Mouse (Mus musculus) bone marrow, adult 2 months (tissue): Measurements from ENCODE around the gene Fbxl5. TPM values are rescaled to one million over a fixed set of nuclear protein-coding genes. Genes with fewer than 3 reads are reported as not detected.
A peak's percentile ranks its signal among the peaks of the same experiment; 100 is the strongest.

ENCODE experiments used
- H3K27ac ChIP-seq: fragments of 200-500 bp; 2 replicates; pipeline ENCODE4 v1.5.1; 2012; ENCODE audit warnings: low read depth, mild to moderate bottlenecking, control low read depth, inconsistent platforms, low read length; ENCODE audit not compliant: control insufficient read depth, poor library complexity, insufficient read depth
- H3K4me1 ChIP-seq: fragments of 200-500 bp; 2 replicates; pipeline ENCODE4 v1.6.1; 2011; ENCODE audit warnings: low read length; ENCODE audit not compliant: control insufficient read depth, insufficient read depth
- H3K4me3 ChIP-seq: fragments of 200-500 bp; replicated peaks from 2 replicates; pipeline ENCODE3; 2011; ENCODE audit warnings: mild to moderate bottlenecking, low read depth, low read length, control low read depth; ENCODE audit not compliant: control insufficient read depth
- CTCF ChIP-seq: fragments of 200-500 bp; IDR thresholded peaks from 2 replicates; pipeline ENCODE4 v1.5.1; 2011; ENCODE audit warnings: low read length, control low read depth; ENCODE audit not compliant: control insufficient read depth, insufficient read depth
- POLR2A ChIP-seq: fragments of 200-500 bp; IDR thresholded peaks from 2 replicates; pipeline ENCODE4 v1.6.1; 2011; ENCODE audit warnings: low read depth, mild to moderate bottlenecking, control low read depth, low read length, borderline replicate concordance; ENCODE audit not compliant: control insufficient read depth
- WGBS: fragments of 180-500 bp; shearing (Covaris S2); methylation state at CpG from one replicate; pipeline ENCODE4 v1.1.7; 2018; 5-methylcytosine and 5-hydroxymethylcytosine counted together
- polyA plus RNA-seq: library from polyadenylated mRNA; stranded (reverse); fragments of >200 nt; gene quantifications from 2 replicates; pipeline ENCODE4 v1.2.4, GENCODE M21; 2011; ENCODE audit warnings: low replicate concordance; ENCODE audit not compliant: missing spikeins, insufficient read depth, insufficient read length

The Fbxl5 gene
- polyA plus RNA-seq, 1 experiment: 22.8 TPM

GRCm38 (mm10) chr5:43842576-43843155, 21.2 kb upstream of the Fbxl5 start:
- TF ChIP-seq POLR2A: no peak
- no peak for TF ChIP-seq CTCF
- H3K4me1 ChIP-seq: peaks cover 2% of the 10 kb centered on the region; the same call in 1 of the 2 replicates
- WGBS: 61% methylated on average over 3 of the region's 3 CpGs
- no peak overlapping the region for H3K4me3 ChIP-seq
- H3K27ac ChIP-seq: no peak overlapping the region

DNA sequence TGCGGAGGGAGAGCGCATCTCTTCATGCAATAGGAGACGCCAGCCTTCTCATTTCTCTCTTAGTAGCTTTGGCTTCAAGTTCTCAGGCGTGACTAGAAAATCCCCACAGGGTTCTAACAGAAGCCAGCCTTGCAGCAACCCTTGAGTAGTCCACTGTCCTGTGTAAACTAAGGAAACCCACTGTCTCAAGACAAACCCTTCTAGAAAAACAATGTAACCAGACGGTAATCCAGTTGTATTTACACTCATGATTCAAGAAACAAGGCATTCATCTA, 20.5 kb upstream of the Fbxl5 start:
- Histone ChIP-seq H3K4me3 (peak overlapping the region; percentile 76), H3K4me1 (peaks cover 2% of the 10 kb centered on the region; the same call in 1 of the 2 replicates), H3K27ac (no peak overlapping the region; the same call in 1 of the 2 replicates)
- TF ChIP-seq CTCF (no peak), POLR2A (no peak)
- 36% methylated on average over 5 of the region's 5 CpGs for WGBS

DNA sequence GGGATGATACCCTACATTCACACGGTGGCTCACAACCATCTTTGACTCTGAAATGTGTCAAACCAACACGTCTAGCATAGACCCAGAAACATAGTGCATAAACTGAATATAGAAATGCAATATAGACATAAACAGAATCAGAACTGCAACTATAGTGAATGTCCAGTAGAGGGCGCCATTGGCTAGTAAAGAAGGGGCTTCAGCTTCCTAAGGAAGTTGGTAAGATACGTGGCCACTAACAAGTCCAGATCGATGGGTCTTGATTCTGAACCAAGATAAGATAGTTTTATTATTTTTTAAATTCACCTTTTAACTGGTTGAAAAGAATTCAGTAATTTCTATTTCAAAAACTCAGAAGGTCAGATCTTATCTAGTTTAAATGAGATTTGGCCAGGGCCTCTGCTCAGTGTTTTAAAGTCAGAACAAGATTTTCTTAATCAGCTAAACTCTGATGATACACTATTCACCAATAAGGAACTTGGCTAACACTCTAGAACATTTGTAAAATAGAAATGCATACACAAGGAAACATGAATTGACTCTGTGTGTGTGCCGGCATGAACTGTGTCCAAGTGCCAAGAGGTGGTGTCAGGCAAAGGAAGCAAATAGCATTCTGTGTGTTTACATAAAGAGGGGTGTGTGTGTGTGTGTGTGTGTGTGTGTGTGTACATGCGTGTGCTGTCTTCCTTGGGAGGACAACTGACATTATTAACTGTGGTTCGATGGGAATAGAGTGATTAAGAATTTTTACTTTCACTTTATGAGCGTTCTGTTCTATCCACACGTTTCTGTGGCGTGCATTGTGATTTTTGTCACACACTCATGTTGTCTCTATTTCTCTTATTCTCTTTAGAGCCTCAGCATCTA, 19.9 kb upstream of the Fbxl5 start:
- TF ChIP-seq POLR2A: no peak
- 0 out of 2 replicates have a peak, but pooled peaks have one; percentile 14 for TF ChIP-seq CTCF
- H3K4me3 ChIP-seq: peak overlapping the region; percentile 76
- no peak overlapping the region; the same call in 1 of the 2 replicates for H3K27ac ChIP-seq
- peaks cover 2% of the 10 kb centered on the region; the same call in 1 of the 2 replicates for H3K4me1 ChIP-seq
- 1% methylated on average over 11 of the region's 11 CpGs for WGBS

DNA sequence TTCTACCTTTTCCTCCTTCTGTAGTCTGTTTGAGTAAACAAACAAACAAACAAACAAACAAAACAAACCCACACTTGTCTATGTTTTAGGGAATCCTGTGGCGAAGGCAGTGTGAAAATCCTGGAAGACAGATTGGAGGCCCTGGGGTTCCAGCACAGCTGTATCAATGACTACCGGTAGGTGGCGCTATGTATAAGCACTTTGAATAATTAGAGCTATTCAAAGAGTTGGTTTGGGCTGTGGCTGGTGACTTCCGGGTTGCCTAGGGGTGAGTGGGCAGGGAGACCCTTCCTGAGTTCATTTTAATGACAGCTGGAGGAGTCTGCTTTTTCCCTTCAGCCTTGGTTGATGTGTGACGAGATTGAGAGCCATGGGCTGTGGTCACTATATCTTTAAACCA, 15.9 kb upstream of the Fbxl5 start:
- H3K4me3 ChIP-seq: no peak overlapping the region
- H3K4me1 ChIP-seq: peaks cover 2% of the 10 kb centered on the region; the same call in 1 of the 2 replicates
- no peak for TF ChIP-seq POLR2A
- peak; percentile 47; the same call in 1 of the 2 replicates for TF ChIP-seq CTCF
- WGBS: 25% methylated on average over 5 of the region's 5 CpGs
- H3K27ac ChIP-seq: no peak overlapping the region

DNA sequence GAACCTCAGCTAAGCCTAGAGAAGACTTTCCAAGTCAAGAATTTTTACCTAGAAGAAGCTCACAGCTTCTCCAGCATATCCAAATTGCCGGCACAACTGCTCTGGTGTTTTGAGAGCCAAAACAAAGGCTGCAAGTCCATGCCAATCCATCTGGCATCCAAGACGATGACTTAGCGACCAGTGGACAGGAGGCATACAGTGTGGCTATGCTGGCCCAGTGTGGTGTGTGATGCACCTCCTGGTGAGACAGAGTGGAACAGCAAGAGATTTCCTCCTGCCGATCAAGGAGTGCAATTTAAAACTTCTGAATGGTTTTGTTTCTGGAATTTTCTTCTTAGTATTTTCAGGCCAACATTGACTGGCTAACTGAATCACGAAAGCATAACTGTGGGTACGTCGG, 15.2 kb upstream of the Fbxl5 start:
- Histone ChIP-seq H3K4me3 (no peak overlapping the region), H3K27ac (no peak overlapping the region), H3K4me1 (peaks cover 1% of the 10 kb centered on the region; the same call in 1 of the 2 replicates)
- 85% methylated on average over 7 of the region's 7 CpGs for WGBS
- TF ChIP-seq CTCF: peak; percentile 42; the same call in 1 of the 2 replicates
- TF ChIP-seq POLR2A: no peak

- 60% methylated on average over 9 of the region's 9 CpGs for WGBS
- peaks cover 3% of the 10 kb centered on the region; the same call in 1 of the 2 replicates for H3K4me1 ChIP-seq
- no peak for TF ChIP-seq POLR2A
- TF ChIP-seq CTCF: no peak
- H3K4me3 ChIP-seq: no peak overlapping the region
- H3K27ac ChIP-seq: peak overlapping the region; percentile 6; the same call in 1 of the 2 replicates
Observed at GRCm38 (mm10) chr5:43827366-43827765, 5.9 kb upstream of the Fbxl5 start.

GRCm38 (mm10) chr5:43826883-43827282, 5.4 kb upstream of the Fbxl5 start:
- Histone ChIP-seq H3K4me3 (no peak overlapping the region), H3K27ac (peak overlapping the region; percentile 50; the same call in 1 of the 2 replicates), H3K4me1 (peaks cover 3% of the 10 kb centered on the region; the same call in 1 of the 2 replicates)
- WGBS: 53% methylated on average over 2 of the region's 2 CpGs
- TF ChIP-seq CTCF: no peak
- TF ChIP-seq POLR2A: no peak

GRCm38 (mm10) chr5:43824580-43824979, 3.1 kb upstream of the Fbxl5 start:
- peaks cover 3% of the 10 kb centered on the region; the same call in 1 of the 2 replicates for H3K4me1 ChIP-seq
- H3K4me3 ChIP-seq: no peak overlapping the region
- 47% methylated on average over 3 of the region's 3 CpGs for WGBS
- TF ChIP-seq POLR2A (no peak), CTCF (no peak)
- no peak overlapping the region for H3K27ac ChIP-seq
